Mouse (Mus musculus): ENCODE measurements around the gene Eng. TPM values are rescaled to one million over a fixed set of nuclear protein-coding genes. Genes with fewer than 3 reads are reported as not detected.

The Eng gene
- total RNA-seq, 1 experiment = 18.3 TPM

GRCm38 (mm10) chr2:32655394-32655744 is 9.0 kb downstream of the Eng start:
- peak overlapping the region in 1 of 2 experiments; percentile 12; a peak in 1 of 4 replicates for H3K4me3 ChIP-seq (ENCODE audit: insufficient read depth in 1 of 2, low read depth in 1 of 2, low read length in 2 of 2, poor library complexity in 1 of 2, severe bottlenecking in 1 of 2)
- peak overlapping the region; percentile 68; the same call in 1 of the 2 replicates for H3K27ac ChIP-seq (ENCODE audit: insufficient read depth, low read depth, low read length, poor library complexity, severe bottlenecking)
- TF ChIP-seq CHD2 (IDR thresholded peaks at IDR 0.05; ENCODE audit: low read depth, low read length) (no peak), ZC3H11A (IDR thresholded peaks at IDR 0.05; ENCODE audit: borderline replicate concordance, low read depth, low read length) (no peak), MAFK (IDR thresholded peaks at IDR 0.05; ENCODE audit: insufficient read depth, low read depth, low read length) (no peak), HCFC1 (IDR thresholded peaks at IDR 0.05; ENCODE audit: borderline replicate concordance, insufficient read depth, low read length) (no peak), ZNF384 (IDR thresholded peaks at IDR 0.05; ENCODE audit: low read depth, low read length) (no peak)
- peak overlapping the region; percentile 55; the same call in 1 of the 2 replicates for H3K9ac ChIP-seq (ENCODE audit: insufficient read depth, low read depth, low read length, poor library complexity, severe bottlenecking)
- in situ Hi-C loops (cut with MboI; ENCODE audit: low sequenced_read_pairs in 2 of 2, unreplicated experiment in 2 of 2) = no loop called here
- H3K4me1 ChIP-seq (ENCODE audit: control insufficient read depth in 2 of 2, insufficient read depth in 2 of 2, low read length in 2 of 2, poor library complexity in 1 of 2) = peaks cover 0 to 25% of the 10 kb centered on the region in 2 experiments; a peak in 3 of 4 replicates
- H3K9me3 ChIP-seq (ENCODE audit: control insufficient read depth, insufficient read depth, low read depth, low read length) = no peaks in the 10 kb centered on the region
- no peak for DNase-seq (ENCODE audit: low read depth, low spot score)
- H3K36me3 ChIP-seq (ENCODE audit: control insufficient read depth, insufficient read depth, low read length, poor library complexity, severe bottlenecking) = peaks cover 10% of the 10 kb centered on the region; the same call in 1 of the 2 replicates

GRCm38 (mm10) chr2:32655826-32656225 is 9.4 kb downstream of the Eng start:
- in situ Hi-C loops (cut with MboI; ENCODE audit: low sequenced_read_pairs in 2 of 2, unreplicated experiment in 2 of 2) = no loop called here
- Histone ChIP-seq H3K4me1 (ENCODE audit: control insufficient read depth in 2 of 2, insufficient read depth in 2 of 2, low read length in 2 of 2, poor library complexity in 1 of 2) (peaks cover 0 to 25% of the 10 kb centered on the region in 2 experiments; a peak in 3 of 4 replicates), H3K36me3 (ENCODE audit: control insufficient read depth, insufficient read depth, low read length, poor library complexity, severe bottlenecking) (peaks cover 10% of the 10 kb centered on the region; the same call in 1 of the 2 replicates), H3K4me3 (ENCODE audit: insufficient read depth in 1 of 2, low read depth in 1 of 2, low read length in 2 of 2, poor library complexity in 1 of 2, severe bottlenecking in 1 of 2) (peak overlapping the region in 1 of 2 experiments; percentile 12; a peak in 1 of 4 replicates), H3K9me3 (ENCODE audit: control insufficient read depth, insufficient read depth, low read depth, low read length) (no peaks in the 10 kb centered on the region), H3K9ac (ENCODE audit: insufficient read depth, low read depth, low read length, poor library complexity, severe bottlenecking) (peak overlapping the region; percentile 55; the same call in 1 of the 2 replicates), H3K27ac (ENCODE audit: insufficient read depth, low read depth, low read length, poor library complexity, severe bottlenecking) (peak overlapping the region; percentile 68; the same call in 1 of the 2 replicates)
- TF ChIP-seq MAFK (IDR thresholded peaks at IDR 0.05; ENCODE audit: insufficient read depth, low read depth, low read length) = no peak
- no peak for TF ChIP-seq ZNF384 (IDR thresholded peaks at IDR 0.05; ENCODE audit: low read depth, low read length)
- DNase-seq (ENCODE audit: low read depth, low spot score) = no peak

DNA sequence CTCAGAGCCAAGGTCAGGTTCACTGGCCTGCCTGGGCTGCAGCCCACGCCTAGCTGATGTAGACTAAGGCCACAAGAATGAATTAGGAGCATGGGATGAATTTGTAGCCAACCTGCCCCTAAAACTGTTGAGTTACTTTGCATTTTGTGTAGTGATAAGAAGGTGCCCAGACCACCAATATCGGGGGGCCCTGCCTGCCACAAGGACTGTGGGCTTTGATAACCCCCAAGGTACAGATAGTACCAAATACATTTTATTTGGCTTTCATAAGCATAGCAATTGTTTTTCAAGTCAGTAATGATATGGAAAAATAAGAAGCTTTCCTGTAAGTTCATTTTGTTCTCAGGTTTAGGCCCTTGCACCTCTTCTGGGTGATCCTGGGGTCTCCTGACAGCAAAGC is 12.5 kb downstream of the Eng start:
- H3K4me3 ChIP-seq (ENCODE audit: insufficient read depth in 1 of 2, low read depth in 1 of 2, low read length in 2 of 2, poor library complexity in 1 of 2, severe bottlenecking in 1 of 2) = no peak overlapping the region

GRCm38 (mm10) chr2:32661509-32662107 is 15.2 kb downstream of the Eng start:
- H3K9ac ChIP-seq (ENCODE audit: insufficient read depth, low read depth, low read length, poor library complexity, severe bottlenecking) = peak overlapping the region; percentile 41
- peaks cover 0 to 14% of the 10 kb centered on the region in 2 experiments; a peak in 2 of 4 replicates for H3K4me1 ChIP-seq (ENCODE audit: control insufficient read depth in 2 of 2, insufficient read depth in 2 of 2, low read length in 2 of 2, poor library complexity in 1 of 2)
- in situ Hi-C loops (cut with MboI; ENCODE audit: low sequenced_read_pairs in 2 of 2, unreplicated experiment in 2 of 2) = no loop called here
- H3K9me3 ChIP-seq (ENCODE audit: control insufficient read depth, insufficient read depth, low read depth, low read length) = no peaks in the 10 kb centered on the region
- no peak for TF ChIP-seq HCFC1 (IDR thresholded peaks at IDR 0.05; ENCODE audit: borderline replicate concordance, insufficient read depth, low read length)
- no peak for TF ChIP-seq MAFK (IDR thresholded peaks at IDR 0.05; ENCODE audit: insufficient read depth, low read depth, low read length)
- no peak for TF ChIP-seq ZC3H11A (IDR thresholded peaks at IDR 0.05; ENCODE audit: borderline replicate concordance, low read depth, low read length)
- no peak for TF ChIP-seq CHD2 (IDR thresholded peaks at IDR 0.05; ENCODE audit: low read depth, low read length)
- TF ChIP-seq ZNF384 (IDR thresholded peaks at IDR 0.05; ENCODE audit: low read depth, low read length) = no peak
- H3K36me3 ChIP-seq (ENCODE audit: control insufficient read depth, insufficient read depth, low read length, poor library complexity, severe bottlenecking) = peaks cover 6% of the 10 kb centered on the region; the same call in 1 of the 2 replicates
- no peak overlapping the region for H3K27ac ChIP-seq (ENCODE audit: insufficient read depth, low read depth, low read length, poor library complexity, severe bottlenecking)
- 0 out of 4 replicates have a peak overlapping the region, but pooled peaks of 1 of the 2 experiments have one; percentile 21 for H3K4me3 ChIP-seq (ENCODE audit: insufficient read depth in 1 of 2, low read depth in 1 of 2, low read length in 2 of 2, poor library complexity in 1 of 2, severe bottlenecking in 1 of 2)
- no peak for DNase-seq (ENCODE audit: low read depth, low spot score)

More for the DNA sequence above, 12.5 kb downstream of the Eng start:
- TF ChIP-seq MAFK (IDR thresholded peaks at IDR 0.05; ENCODE audit: insufficient read depth, low read depth, low read length) (no peak), ZC3H11A (IDR thresholded peaks at IDR 0.05; ENCODE audit: borderline replicate concordance, low read depth, low read length) (no peak), CHD2 (IDR thresholded peaks at IDR 0.05; ENCODE audit: low read depth, low read length) (no peak), HCFC1 (IDR thresholded peaks at IDR 0.05; ENCODE audit: borderline replicate concordance, insufficient read depth, low read length) (no peak), ZNF384 (IDR thresholded peaks at IDR 0.05; ENCODE audit: low read depth, low read length) (no peak)
- H3K36me3 ChIP-seq (ENCODE audit: control insufficient read depth, insufficient read depth, low read length, poor library complexity, severe bottlenecking) = peaks cover 10% of the 10 kb centered on the region; the same call in 1 of the 2 replicates
- DNase-seq (ENCODE audit: low read depth, low spot score) = no peak
- no peak overlapping the region for H3K9ac ChIP-seq (ENCODE audit: insufficient read depth, low read depth, low read length, poor library complexity, severe bottlenecking)
- H3K4me1 ChIP-seq (ENCODE audit: control insufficient read depth in 2 of 2, insufficient read depth in 2 of 2, low read length in 2 of 2, poor library complexity in 1 of 2) = peaks cover 0 to 27% of the 10 kb centered on the region in 2 experiments; a peak in 3 of 4 replicates
- H3K27ac ChIP-seq (ENCODE audit: insufficient read depth, low read depth, low read length, poor library complexity, severe bottlenecking) = no peak overlapping the region
- H3K9me3 ChIP-seq (ENCODE audit: control insufficient read depth, insufficient read depth, low read depth, low read length) = no peaks in the 10 kb centered on the region
- in situ Hi-C loops (cut with MboI; ENCODE audit: low sequenced_read_pairs in 2 of 2, unreplicated experiment in 2 of 2) = no loop called here

Measured in ES-E14 (cell line).